Mouse (Mus musculus): Measurements from ENCODE around the gene Ccr10.

DNA sequence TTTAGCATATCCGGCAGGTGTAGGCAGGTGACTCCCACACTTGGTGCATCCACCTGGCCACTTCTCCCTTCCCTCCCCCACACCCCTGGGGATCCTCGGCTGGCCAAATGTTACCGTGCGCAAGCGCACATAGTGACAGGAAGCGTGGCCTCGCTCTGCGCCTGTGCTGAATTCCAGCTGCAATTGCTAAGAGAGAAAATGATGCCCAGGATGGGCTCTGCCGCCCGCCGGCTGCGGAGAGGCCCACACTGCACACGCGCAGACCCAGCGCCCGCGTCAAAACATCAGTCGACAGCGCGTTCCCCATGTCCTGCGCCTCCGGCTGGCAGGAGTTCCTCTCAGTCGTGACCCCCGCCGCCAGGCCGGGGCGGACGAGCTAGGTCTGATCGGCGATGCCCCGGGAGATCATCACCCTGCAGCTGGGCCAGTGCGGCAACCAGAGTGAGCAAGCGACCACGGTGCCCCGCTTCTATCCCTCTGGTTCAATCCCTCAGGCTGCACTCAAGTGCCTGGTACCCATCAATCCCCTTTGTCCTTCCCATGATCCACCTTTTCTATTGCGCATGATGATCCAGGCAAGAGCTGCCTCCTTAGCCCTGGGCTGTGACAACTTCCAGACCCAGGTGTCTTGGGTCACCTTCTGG lies 19.4 kb downstream of the Ccr10 start, which contains the start of gene Tubg2:
- TF ChIP-seq CTCF (IDR thresholded peaks at IDR 0.05) (0 out of 2 replicates have a peak, but pooled peaks have one; percentile 5), EP300 (IDR thresholded peaks at IDR 0.05) (no peak)
